Mouse (Mus musculus) erythroblast, embryonic 14.5 days (primary cell): ENCODE results near the gene Btnl6. TPM values are rescaled to one million over a fixed set of nuclear protein-coding genes. Genes with fewer than 3 reads are reported as not detected.
"Not testable (repeated sequence)": the region's sequence is repeated elsewhere in the genome, so short reads cannot be mapped to it uniquely, and the experiment has no call there.

Experiments
- H3K27me3 ChIP-seq: 2 replicates; pipeline ENCODE4 v1.6.1; 2012; ENCODE audit warnings: inconsistent platforms; ENCODE audit not compliant: control insufficient read depth
- H3K36me3 ChIP-seq: 2 replicates; pipeline ENCODE4 v1.6.1; 2012; ENCODE audit warnings: mild to moderate bottlenecking, inconsistent platforms; ENCODE audit not compliant: control insufficient read depth
- H3K4me1 ChIP-seq: 2 replicates; pipeline ENCODE4 v1.6.1; 2012; ENCODE audit warnings: inconsistent platforms; ENCODE audit not compliant: control insufficient read depth
- H3K4me3 ChIP-seq: replicated peaks from 2 replicates; pipeline ENCODE3; 2012; ENCODE audit warnings: moderate library complexity, mild to moderate bottlenecking, inconsistent platforms
- H3K9me3 ChIP-seq: 2 replicates; pipeline ENCODE4 v1.6.1; 2012; ENCODE audit warnings: low read length, inconsistent platforms, mixed read lengths; ENCODE audit not compliant: control insufficient read depth
- GATA1 ChIP-seq: IDR thresholded peaks from 2 replicates; pipeline ENCODE4 v1.6.1; 2012; ENCODE audit warnings: low read length, inconsistent platforms, mixed read lengths
- TAL1 ChIP-seq: IDR thresholded peaks from 3 replicates; pipeline ENCODE4 v1.6.1; 2012; ENCODE audit warnings: low read length, inconsistent platforms, mixed read lengths
- polyA plus RNA-seq: library from polyadenylated mRNA; stranded (reverse); fragments of >175 nt; gene quantifications from 2 replicates; pipeline ENCODE4 v1.2.3, GENCODE M21; 2012

The Btnl6 gene
- polyA plus RNA-seq, 1 experiment, result not detected

DNA sequence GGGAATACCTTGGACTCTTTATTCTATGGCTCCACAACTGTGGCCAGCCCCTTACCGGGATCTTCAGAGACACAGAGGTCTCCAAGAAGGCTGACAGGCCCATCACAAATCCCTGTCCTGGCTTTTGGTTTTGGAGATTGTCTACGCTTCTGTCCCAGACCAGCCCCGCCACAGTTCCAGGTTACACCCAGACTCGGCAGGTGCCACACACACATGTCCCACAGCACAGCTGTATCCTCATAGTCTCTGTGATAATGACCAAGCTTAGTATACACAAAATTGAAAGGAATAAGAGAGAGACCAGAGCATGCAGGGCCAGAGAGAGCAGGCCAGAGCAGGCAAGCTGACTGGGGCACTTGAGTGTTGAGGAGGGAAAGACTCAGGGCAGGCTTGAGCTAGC, 643 bp upstream of the Btnl6 start:
- no peaks in the 10 kb centered on the region for H3K36me3 ChIP-seq
- no peak for TF ChIP-seq GATA1
- TF ChIP-seq TAL1, result no peak

DNA sequence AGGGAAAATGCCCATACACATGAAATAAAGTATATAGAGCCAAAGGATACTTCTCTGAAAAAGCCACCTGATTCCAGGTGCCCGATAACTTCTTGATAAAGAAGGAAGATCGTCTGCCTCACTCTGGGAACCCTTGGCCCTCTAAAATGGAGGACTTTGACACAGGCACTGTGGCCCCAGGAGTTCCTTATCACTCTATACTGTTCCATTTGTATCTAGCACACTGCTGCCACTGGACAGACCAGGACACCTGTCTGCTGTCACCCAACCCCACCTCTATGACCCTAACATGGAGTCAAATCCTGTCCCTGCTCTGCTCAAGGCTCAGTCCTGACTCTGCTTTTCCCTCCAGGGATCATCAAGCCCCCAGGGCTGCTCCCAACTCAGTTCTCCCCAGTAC, 638 bp downstream of the Btnl6 start:
- TF ChIP-seq TAL1, result no peak
- TF ChIP-seq GATA1, result no peak
- H3K36me3 ChIP-seq, result no peaks in the 10 kb centered on the region
- H3K4me1 ChIP-seq, result no peaks in the 10 kb centered on the region
- no peak overlapping the region for H3K4me3 ChIP-seq
- H3K27me3 ChIP-seq, result no peaks in the 10 kb centered on the region
- no peaks in the 10 kb centered on the region for H3K9me3 ChIP-seq

More for the DNA sequence above, 643 bp upstream of the Btnl6 start:
- Histone ChIP-seq H3K4me3 (no peak overlapping the region), H3K4me1 (no peaks in the 10 kb centered on the region), H3K9me3 (no peaks in the 10 kb centered on the region), H3K27me3 (no peaks in the 10 kb centered on the region)

DNA sequence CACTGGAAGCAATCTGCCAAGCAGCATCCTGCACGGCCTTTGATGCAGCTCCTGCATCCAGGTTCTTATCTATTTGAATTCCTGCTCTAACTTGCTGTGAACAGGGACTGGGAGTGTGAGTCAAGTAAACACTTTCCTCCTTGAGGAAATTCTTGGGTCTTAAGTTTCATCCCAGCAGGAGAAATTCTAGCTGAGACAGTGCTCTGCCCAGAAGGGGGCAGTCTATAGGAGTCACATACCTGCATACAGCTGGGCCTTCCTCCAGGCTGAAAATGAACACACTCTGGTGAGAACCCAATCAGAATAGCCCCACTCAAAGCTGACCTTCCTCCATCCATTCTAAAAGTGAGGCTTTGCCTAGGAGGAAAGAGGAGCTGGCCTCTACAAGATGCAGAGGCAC, 5.4 kb downstream of the Btnl6 start:
- H3K4me3 ChIP-seq, H3K4me1 ChIP-seq, H3K36me3 ChIP-seq, H3K27me3 ChIP-seq, H3K9me3 ChIP-seq: not testable (repeated sequence)

DNA sequence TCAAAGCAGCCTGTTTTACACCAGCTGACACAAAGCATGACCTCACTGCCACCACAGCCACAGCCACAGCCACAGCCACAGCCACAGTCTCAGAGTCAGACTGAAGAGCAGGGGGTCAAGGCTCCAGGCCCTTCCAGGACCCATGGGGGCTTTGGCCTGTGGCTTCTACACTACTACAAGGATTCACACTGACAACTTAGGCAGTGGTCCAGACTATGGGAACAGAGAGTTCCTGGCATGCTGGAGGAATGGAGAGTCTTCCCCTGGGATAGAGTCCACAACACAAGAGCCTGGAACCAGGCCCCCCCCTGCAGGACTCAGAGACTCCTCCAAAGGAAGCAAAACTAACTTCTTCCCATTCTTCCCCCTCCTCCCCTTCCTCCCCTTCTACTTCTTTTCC, 9.6 kb downstream of the Btnl6 start:
- Histone ChIP-seq H3K4me1 (no peaks in the 10 kb centered on the region), H3K36me3 (no peaks in the 10 kb centered on the region)
- TF ChIP-seq TAL1 (no peak), GATA1 (no peak)

DNA sequence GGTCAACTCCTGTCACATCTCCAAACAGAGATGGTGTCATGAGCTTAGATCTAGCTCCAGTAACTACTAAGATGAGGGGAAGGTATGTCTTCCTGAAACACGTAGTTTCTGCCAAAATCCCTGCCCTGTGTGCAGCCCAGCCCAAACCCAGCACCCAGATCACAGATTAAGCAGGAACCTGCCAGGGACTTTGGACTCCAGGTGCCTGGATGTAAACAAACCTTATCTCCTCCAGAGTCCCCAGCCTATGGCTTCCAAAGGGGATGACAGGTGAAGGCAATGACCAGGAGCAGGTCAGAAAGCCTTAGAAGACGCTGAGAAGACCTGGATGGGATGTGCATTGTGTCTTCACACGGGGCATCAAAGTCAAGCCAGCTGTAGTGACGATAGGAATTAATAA, 19.4 kb downstream of the Btnl6 start:
- H3K27me3 ChIP-seq, H3K4me1 ChIP-seq, H3K9me3 ChIP-seq, H3K36me3 ChIP-seq, H3K4me3 ChIP-seq: not testable (repeated sequence)

More for the DNA sequence above, 9.6 kb downstream of the Btnl6 start:
- no peak overlapping the region for H3K4me3 ChIP-seq
- no peaks in the 10 kb centered on the region for H3K9me3 ChIP-seq
- no peaks in the 10 kb centered on the region for H3K27me3 ChIP-seq

DNA sequence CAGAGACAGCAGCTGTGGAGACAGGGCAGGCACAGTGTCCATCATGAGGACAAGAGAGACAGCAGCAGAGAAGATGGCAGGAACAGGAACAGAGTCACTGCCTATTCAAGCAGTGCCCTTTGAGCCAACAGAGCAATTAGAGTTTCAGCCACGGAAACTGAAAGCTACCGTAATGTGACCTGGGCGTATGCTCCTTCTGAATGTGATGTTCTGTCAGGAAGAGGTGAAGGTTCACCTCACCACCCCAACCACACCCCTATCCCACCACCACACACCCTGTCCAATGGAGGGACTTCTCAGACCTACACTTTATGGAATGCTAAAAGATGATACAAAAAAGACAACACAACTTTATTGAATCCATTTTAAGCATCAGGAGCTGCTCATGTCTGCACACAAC, 19.8 kb downstream of the Btnl6 start:
- not testable (repeated sequence) for H3K27me3 ChIP-seq, H3K36me3 ChIP-seq, H3K9me3 ChIP-seq, H3K4me3 ChIP-seq, H3K4me1 ChIP-seq

DNA sequence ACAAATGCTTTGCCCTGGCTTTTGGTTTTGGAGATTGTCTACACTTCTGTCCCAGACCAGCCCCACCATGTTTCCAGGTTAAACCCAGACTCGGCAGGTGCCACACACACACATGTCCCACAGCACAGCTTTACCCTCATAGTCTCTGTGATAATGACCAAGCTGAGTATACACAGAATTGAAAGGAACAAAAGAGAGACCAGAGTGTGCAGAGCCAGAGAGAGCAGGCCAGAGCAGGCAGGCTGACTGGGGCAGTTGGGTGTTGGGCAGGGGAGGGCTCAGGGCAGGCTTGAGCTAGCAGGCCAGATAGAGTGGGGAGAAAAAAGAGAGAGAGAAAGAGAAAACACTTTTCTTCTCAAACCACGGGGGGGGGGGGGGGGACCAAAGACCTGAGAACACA, 20.6 kb downstream of the Btnl6 start:
- Histone ChIP-seq H3K36me3 (no peaks in the 10 kb centered on the region), H3K27me3 (no peaks in the 10 kb centered on the region), H3K4me1 (no peaks in the 10 kb centered on the region), H3K9me3 (no peaks in the 10 kb centered on the region), H3K4me3 (no peak overlapping the region)
- TF ChIP-seq TAL1 (no peak), GATA1 (no peak)

DNA sequence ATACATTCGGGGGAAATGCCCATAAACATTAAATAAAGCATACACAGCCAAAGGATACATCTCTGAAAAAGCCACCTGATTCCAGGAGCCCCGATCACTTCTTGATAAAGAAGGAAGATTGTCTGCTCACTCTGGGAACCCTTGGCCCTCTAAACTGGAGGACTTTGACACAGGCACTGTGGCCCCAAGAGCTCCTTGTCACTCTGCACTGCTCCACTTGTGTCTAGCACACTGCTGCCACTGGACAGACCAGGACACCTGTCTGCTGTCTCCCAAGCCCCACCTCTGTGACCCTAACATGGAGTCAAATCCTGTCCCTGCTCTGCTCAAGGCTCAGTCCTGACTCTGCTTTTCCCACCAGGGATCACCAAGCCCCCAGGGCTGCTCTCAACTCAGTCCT, 22.0 kb downstream of the Btnl6 start:
- not testable (repeated sequence) for H3K9me3 ChIP-seq, H3K36me3 ChIP-seq, H3K4me3 ChIP-seq, H3K4me1 ChIP-seq, H3K27me3 ChIP-seq

DNA sequence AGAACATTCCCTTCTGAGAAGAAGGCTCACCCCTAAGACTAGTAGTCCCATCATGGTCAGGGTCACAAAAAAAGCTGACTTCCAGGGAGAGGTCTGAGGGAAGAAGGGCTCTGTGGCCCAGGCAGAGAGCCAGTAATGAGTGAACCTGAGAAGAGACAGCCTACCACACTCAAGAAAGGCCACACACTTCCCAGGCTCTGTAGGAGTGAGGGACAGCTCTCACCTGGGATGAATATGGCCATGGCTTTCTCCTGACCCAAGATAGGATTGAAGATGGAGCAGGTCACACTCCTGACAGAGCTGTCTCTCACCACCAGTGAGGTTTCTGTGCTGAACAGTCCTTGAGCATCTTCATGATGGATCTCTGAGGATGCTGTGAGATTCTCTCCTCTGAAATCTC, 24.4 kb downstream of the Btnl6 start:
- H3K4me1 ChIP-seq, result no peaks in the 10 kb centered on the region
- H3K4me3 ChIP-seq, result no peak overlapping the region
- H3K9me3 ChIP-seq, result no peaks in the 10 kb centered on the region
- TF ChIP-seq GATA1, result no peak
- no peak for TF ChIP-seq TAL1
- no peaks in the 10 kb centered on the region for H3K36me3 ChIP-seq
- no peaks in the 10 kb centered on the region for H3K27me3 ChIP-seq

DNA sequence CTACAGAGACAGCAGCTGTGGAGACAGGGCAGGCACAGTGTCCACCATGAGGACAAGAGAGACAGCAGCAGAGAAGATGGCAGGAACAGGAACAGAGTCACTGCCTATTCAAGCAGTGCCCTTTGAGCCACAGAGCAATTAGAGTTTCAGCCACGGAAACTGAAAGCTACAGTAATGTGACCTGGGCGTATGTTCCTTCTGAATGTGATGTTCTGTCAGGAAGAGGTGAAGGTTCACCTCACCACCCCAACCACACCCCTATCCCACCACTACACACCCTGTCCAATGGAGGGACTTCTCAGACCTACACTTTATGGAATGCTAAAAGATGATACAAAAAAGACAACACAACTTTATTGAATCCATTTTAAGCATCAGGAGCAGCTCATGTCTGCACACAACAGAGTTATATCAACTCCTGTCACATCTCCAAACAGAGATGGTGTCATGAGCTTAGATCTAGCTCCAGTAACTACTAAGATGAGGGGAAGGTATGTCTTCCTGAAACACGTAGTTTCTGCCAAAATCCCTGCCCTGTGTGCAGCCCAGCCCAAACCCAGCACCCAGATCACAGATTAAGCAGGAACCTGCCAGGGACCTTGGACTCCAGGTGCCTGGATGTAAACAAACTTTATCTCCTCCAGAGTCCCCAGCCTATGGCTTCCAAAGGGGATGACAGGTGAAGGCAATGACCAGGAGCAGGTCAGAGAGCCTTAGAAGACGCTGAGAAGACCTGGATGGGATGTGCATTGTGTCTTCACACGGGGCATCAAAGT, 39.7 kb downstream of the Btnl6 start, which contains the start of gene Btnl4:
Btnl4 (minus strand) TSS at position 81 of the 776 bp plus-strand sequence.
- not testable (repeated sequence) for H3K27me3 ChIP-seq, H3K36me3 ChIP-seq, H3K9me3 ChIP-seq, H3K4me1 ChIP-seq, H3K4me3 ChIP-seq
